Mouse (Mus musculus): Measurements from ENCODE around the gene Gm10944. TPM values are rescaled to one million over a fixed set of nuclear protein-coding genes. Genes with fewer than 3 reads are reported as not detected.

The Gm10944 gene
- polyA plus RNA-seq (2011; ENCODE audit: insufficient read depth, insufficient read length, low replicate concordance, missing spikeins) = not detected in 2 replicates

GRCm38 (mm10) chr10:10681048-10681447, at the start of gene Gm10944:
Gm10944 (plus strand) TSS chr10:10681348.
- TF ChIP-seq CTCF (IDR thresholded peaks at IDR 0.05; ENCODE audit: control insufficient read depth, insufficient read depth, low read length) (no peak), POLR2A (IDR thresholded peaks at IDR 0.05; ENCODE audit: borderline replicate concordance, control insufficient read depth, low read depth, low read length) (no peak)
- Histone ChIP-seq H3K4me1 (ENCODE audit: control insufficient read depth, insufficient read depth, low read length) (no peaks in the 10 kb centered on the region), H3K27ac (ENCODE audit: control insufficient read depth, insufficient read depth, low read depth, low read length, poor library complexity) (no peak within 1 kb of the TSS), H3K4me3 (replicated peaks; ENCODE audit: control insufficient read depth, low read depth, low read length) (no peak within 1 kb of the TSS)
- 100% methylated on average over 1 of the region's 1 CpGs for WGBS

DNA sequence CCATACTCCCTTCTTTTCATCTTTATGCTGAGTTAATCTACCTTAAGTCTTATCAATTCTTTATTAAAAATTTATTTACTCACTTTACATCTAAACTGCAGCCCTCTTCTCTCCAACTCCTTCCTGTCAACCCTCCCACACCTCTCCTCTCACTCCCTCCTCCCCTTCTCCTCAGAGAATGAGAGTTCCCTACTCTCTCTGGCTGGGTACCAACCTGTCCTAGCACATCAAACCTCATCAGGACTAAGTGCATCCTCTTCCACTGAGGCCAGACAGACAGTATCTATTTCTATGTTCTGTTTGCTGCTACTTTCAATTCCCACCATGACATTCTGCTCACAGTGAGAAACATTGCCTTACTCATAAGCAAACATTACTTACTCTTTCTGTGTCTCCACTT, 25.2 kb upstream of the Gm10944 start:
- Histone ChIP-seq H3K4me3 (replicated peaks; ENCODE audit: control insufficient read depth, low read depth, low read length) (no peak overlapping the region), H3K4me1 (ENCODE audit: control insufficient read depth, insufficient read depth, low read length) (no peaks in the 10 kb centered on the region), H3K27ac (ENCODE audit: control insufficient read depth, insufficient read depth, low read depth, low read length, poor library complexity) (no peak overlapping the region)
- TF ChIP-seq POLR2A (IDR thresholded peaks at IDR 0.05; ENCODE audit: borderline replicate concordance, control insufficient read depth, low read depth, low read length) = no peak
- no peak for TF ChIP-seq CTCF (IDR thresholded peaks at IDR 0.05; ENCODE audit: control insufficient read depth, insufficient read depth, low read length)

DNA sequence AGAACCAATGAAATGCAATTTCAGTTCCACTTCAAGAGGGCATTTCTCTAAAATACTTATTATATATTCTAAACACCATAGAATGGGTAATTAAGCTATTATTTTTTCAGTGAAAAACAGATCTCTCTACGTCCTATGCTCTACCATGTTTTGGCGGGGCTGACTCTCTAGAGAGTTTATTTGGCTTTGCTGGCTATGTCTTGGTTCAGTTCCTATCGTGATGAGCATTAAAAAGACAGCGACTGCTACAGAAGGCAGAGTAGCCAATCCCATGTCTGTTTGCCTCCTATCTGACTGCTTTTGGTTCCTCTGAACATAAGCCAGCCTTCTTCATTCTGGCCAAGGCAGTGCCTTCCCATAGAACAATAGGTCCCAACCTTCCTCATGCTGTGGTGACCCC, 24.5 kb upstream of the Gm10944 start:
- TF ChIP-seq POLR2A (IDR thresholded peaks at IDR 0.05; ENCODE audit: borderline replicate concordance, control insufficient read depth, low read depth, low read length) (no peak), CTCF (IDR thresholded peaks at IDR 0.05; ENCODE audit: control insufficient read depth, insufficient read depth, low read length) (no peak)
- no peaks in the 10 kb centered on the region for H3K4me1 ChIP-seq (ENCODE audit: control insufficient read depth, insufficient read depth, low read length)
- H3K27ac ChIP-seq (ENCODE audit: control insufficient read depth, insufficient read depth, low read depth, low read length, poor library complexity) = no peak overlapping the region
- 77% methylated on average over 4 of the region's 4 CpGs for WGBS
- H3K4me3 ChIP-seq (replicated peaks; ENCODE audit: control insufficient read depth, low read depth, low read length) = no peak overlapping the region

- Histone ChIP-seq H3K4me3 (replicated peaks; ENCODE audit: control insufficient read depth, low read depth, low read length) (no peak overlapping the region), H3K4me1 (ENCODE audit: control insufficient read depth, insufficient read depth, low read length) (no peaks in the 10 kb centered on the region), H3K27ac (ENCODE audit: control insufficient read depth, insufficient read depth, low read depth, low read length, poor library complexity) (no peak overlapping the region)
- TF ChIP-seq POLR2A (IDR thresholded peaks at IDR 0.05; ENCODE audit: borderline replicate concordance, control insufficient read depth, low read depth, low read length) (no peak), CTCF (IDR thresholded peaks at IDR 0.05; ENCODE audit: control insufficient read depth, insufficient read depth, low read length) (no peak)
- WGBS = 68% methylated on average over 3 of the region's 3 CpGs
Measured at GRCm38 (mm10) chr10:10659161-10659560, 22.0 kb upstream of the Gm10944 start.

- H3K27ac ChIP-seq (ENCODE audit: control insufficient read depth, insufficient read depth, low read depth, low read length, poor library complexity) = no peak overlapping the region
- TF ChIP-seq CTCF (IDR thresholded peaks at IDR 0.05; ENCODE audit: control insufficient read depth, insufficient read depth, low read length) (no peak), POLR2A (IDR thresholded peaks at IDR 0.05; ENCODE audit: borderline replicate concordance, control insufficient read depth, low read depth, low read length) (no peak)
- H3K4me1 ChIP-seq (ENCODE audit: control insufficient read depth, insufficient read depth, low read length) = no peaks in the 10 kb centered on the region
- no peak overlapping the region for H3K4me3 ChIP-seq (replicated peaks; ENCODE audit: control insufficient read depth, low read depth, low read length)
- WGBS = 49% methylated on average over 3 of the region's 3 CpGs
Measured at GRCm38 (mm10) chr10:10659976-10660375, 21.2 kb upstream of the Gm10944 start.

DNA sequence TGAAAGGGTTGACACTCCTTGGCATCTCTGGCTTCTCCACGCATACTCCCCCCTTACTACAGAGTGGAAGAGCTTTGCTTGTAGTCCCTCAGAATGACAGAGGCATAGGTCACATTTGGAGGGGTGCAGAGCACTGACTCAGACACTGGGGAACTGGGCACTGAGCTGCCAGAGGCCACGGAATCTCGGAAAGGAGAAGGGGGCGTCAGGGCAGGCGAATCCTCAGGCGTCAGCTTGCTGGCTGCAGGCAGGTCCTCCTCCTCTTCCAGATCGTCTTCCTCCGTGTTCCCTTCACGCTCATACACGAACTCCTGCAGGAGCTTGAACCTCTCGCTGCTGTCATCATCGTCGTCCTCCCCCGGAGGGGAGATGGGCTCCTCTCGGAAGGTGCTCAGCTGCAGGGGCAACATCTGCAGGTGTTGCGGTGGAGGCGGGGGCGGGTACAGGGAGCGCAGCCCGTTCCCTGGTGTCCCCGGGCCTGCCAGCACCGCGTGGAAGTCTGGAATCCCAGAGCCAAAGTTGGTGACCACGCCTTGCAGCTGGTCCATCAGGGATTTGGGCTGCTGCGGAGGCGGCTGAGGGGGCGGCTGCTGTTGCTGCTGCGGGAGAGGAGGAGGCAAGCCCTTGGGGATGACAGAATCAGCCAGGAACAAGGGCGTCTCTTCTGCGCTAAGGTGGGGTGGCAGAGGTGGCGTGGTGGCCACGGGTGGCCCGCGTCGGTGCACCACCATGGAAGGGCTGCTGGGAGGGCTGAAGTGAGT, 7.9 kb downstream of the Gm10944 start:
- no peak overlapping the region for H3K27ac ChIP-seq (ENCODE audit: control insufficient read depth, insufficient read depth, low read depth, low read length, poor library complexity)
- 12% methylated on average over 35 of the region's 35 CpGs for WGBS
- H3K4me3 ChIP-seq (replicated peaks; ENCODE audit: control insufficient read depth, low read depth, low read length) = no peak overlapping the region

GRCm38 (mm10) chr10:10689668-10690223, 8.6 kb downstream of the Gm10944 start:
- H3K4me1 ChIP-seq (ENCODE audit: control insufficient read depth, insufficient read depth, low read length) = no peaks in the 10 kb centered on the region; the same call in 1 of the 2 replicates
- no peak overlapping the region for H3K27ac ChIP-seq (ENCODE audit: control insufficient read depth, insufficient read depth, low read depth, low read length, poor library complexity)
- TF ChIP-seq CTCF (IDR thresholded peaks at IDR 0.05; ENCODE audit: control insufficient read depth, insufficient read depth, low read length) (no peak), POLR2A (IDR thresholded peaks at IDR 0.05; ENCODE audit: borderline replicate concordance, control insufficient read depth, low read depth, low read length) (no peak)
- WGBS = 8% methylated on average over 11 of the region's 11 CpGs
- H3K4me3 ChIP-seq (replicated peaks; ENCODE audit: control insufficient read depth, low read depth, low read length) = no peak overlapping the region

More for the DNA sequence above, 7.9 kb downstream of the Gm10944 start:
- TF ChIP-seq CTCF (IDR thresholded peaks at IDR 0.05; ENCODE audit: control insufficient read depth, insufficient read depth, low read length) (no peak), POLR2A (IDR thresholded peaks at IDR 0.05; ENCODE audit: borderline replicate concordance, control insufficient read depth, low read depth, low read length) (no peak)
- no peaks in the 10 kb centered on the region; the same call in 1 of the 2 replicates for H3K4me1 ChIP-seq (ENCODE audit: control insufficient read depth, insufficient read depth, low read length)

GRCm38 (mm10) chr10:10697497-10697896, 16.3 kb downstream of the Gm10944 start:
- no peaks in the 10 kb centered on the region; the same call in 1 of the 2 replicates for H3K4me1 ChIP-seq (ENCODE audit: control insufficient read depth, insufficient read depth, low read length)
- no peak overlapping the region for H3K27ac ChIP-seq (ENCODE audit: control insufficient read depth, insufficient read depth, low read depth, low read length, poor library complexity)
- TF ChIP-seq POLR2A (IDR thresholded peaks at IDR 0.05; ENCODE audit: borderline replicate concordance, control insufficient read depth, low read depth, low read length) = no peak
- no peak for TF ChIP-seq CTCF (IDR thresholded peaks at IDR 0.05; ENCODE audit: control insufficient read depth, insufficient read depth, low read length)
- H3K4me3 ChIP-seq (replicated peaks; ENCODE audit: control insufficient read depth, low read depth, low read length) = no peak overlapping the region
- WGBS = 83% methylated on average over 6 of the region's 6 CpGs
